8 mouse cellular contexts compared by ENCODE assay signal in the genomic region with DNA sequence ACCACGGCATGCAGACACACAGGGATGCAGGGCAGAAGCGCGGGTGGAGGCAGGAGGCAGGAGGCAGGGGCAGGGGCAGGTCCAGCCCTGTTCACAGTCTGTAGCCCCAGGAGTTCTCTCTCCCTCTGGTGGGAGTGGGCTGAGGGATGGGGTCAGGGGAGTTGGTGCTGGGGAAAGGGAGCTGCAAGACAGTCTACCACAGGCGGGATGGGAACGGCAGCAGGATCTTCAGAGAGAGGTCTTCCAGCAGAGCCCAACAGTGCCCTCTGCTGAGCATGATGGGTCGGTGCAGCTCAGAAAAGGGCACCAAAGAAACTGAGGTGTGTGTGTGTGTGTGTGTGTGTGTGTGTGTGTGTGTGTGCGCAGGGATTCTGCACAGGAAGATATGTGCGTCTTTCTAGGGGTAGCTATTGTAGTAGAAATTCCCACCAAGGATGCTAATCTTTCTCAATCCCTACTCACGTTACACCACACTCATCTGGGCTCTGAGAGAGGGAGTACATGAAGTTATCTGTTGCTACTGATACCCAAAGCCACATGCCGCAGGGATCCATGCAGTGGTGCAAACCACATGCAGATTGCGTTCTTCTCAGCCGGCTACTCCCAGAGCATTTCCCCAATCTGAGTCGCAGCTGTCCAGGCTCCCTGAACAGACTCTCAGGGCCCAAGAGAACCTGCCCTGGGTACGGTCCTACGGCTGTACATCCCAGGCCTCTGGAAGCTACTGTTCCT.
A peak's percentile ranks its signal among the peaks of the same experiment; 100 is the strongest.
DNase-seq lines count a peak whose midpoint lies in the region; ATAC-seq lines count a peak whose summit lies in the region.

No protein-coding gene starts in this region.

- H3K27ac ChIP-seq in forebrain, embryonic 15.5 days (replicated peaks) = no peak overlapping the region

- H3K9ac ChIP-seq in forebrain, embryonic 15.5 days (replicated peaks) = no peak overlapping the region

- H3K36me3 ChIP-seq in forebrain, embryonic 15.5 days = no peaks in the 10 kb centered on the region

- no peak overlapping the region for H3K4me3 ChIP-seq in forebrain, embryonic 15.5 days

- peak; percentile 70 for ATAC-seq in forebrain, embryonic 15.5 days (replicated peaks)
- peak; percentile 51 to 57; a peak in 2 of 4 replicates for ATAC-seq in hematopoietic stem cell, adult 5-6 weeks (replicated peaks in 1 of 2; ENCODE audit: insufficient read depth in 1 of 2, low FRiP score in 2 of 2, low TSS enrichment in 1 of 2, low read depth in 1 of 2, poor library complexity in 2 of 2, severe bottlenecking in 2 of 2)
- no peak for ATAC-seq in erythroid progenitor cell, adult 5-6 weeks (replicated peaks; ENCODE audit: low FRiP score, poor library complexity, severe bottlenecking)

- peak; percentile 43 for DNase-seq in MEL-GATA-1-ER (ENCODE audit: extremely low read depth, low read depth)
- DNase-seq in c-Kit-negative CD71-positive TER-119-positive erythroid progenitor cells, embryonic 14.5 days (ENCODE audit: low read depth, low spot score) = peak; percentile 51
- DNase-seq in layer of hippocampus, postnatal 10 days (ENCODE audit: low spot score in 2 of 2) = peak; percentile 85 to 87
- DNase-seq in lung, postnatal 4 days = peak; percentile 72 to 83
- peak; percentile 79 to 82 for DNase-seq in right cerebral cortex, adult 2 months (ENCODE audit: low spot score in 2 of 2)

- H3K4me2 ChIP-seq in forebrain, embryonic 15.5 days (replicated peaks) = no peak overlapping the region

- no peaks in the 10 kb centered on the region for H3K27me3 ChIP-seq in forebrain, embryonic 15.5 days

- H3K9me3 ChIP-seq in forebrain, embryonic 15.5 days = no peaks in the 10 kb centered on the region

- H3K4me1 ChIP-seq in forebrain, embryonic 15.5 days = peaks cover 18% of the 10 kb centered on the region

- 57% methylated on average over 15 of the region's 15 CpGs for WGBS in forebrain, embryonic 15.5 days
